Mouse (Mus musculus): ENCODE data around the gene Slc7a11. TPM values are rescaled to one million over a fixed set of nuclear protein-coding genes. Genes with fewer than 3 reads are reported as not detected.

Gene Slc7a11
- polyA plus RNA-seq, 2 experiments, result 0.15 TPM

GRCm38 (mm10) chr3:50324524-50324923 lies 118.9 kb downstream of the Slc7a11 start:
- no peaks in the 10 kb centered on the region for H3K9me3 ChIP-seq (ENCODE audit: control insufficient read depth, low read length)
- TF ChIP-seq CTCF (IDR thresholded peaks at IDR 0.05; ENCODE audit: low read depth), result no peak
- TF ChIP-seq EP300 (IDR thresholded peaks at IDR 0.05; ENCODE audit: low read depth), result no peak
- H3K4me2 ChIP-seq (ENCODE audit: low read depth), result no peak overlapping the region
- no peak for DNase-seq (ENCODE audit: low read depth in 3 of 3, low spot score in 3 of 3)
- no peaks in the 10 kb centered on the region for H3K36me3 ChIP-seq (replicated peaks; ENCODE audit: control insufficient read depth, insufficient read depth, low read depth)
- H3K27ac ChIP-seq, result no peak overlapping the region
- H3K4me3 ChIP-seq (ENCODE audit: insufficient read depth in 1 of 2, low read depth in 2 of 2, low read length in 2 of 2), result no peak overlapping the region
- H3K27me3 ChIP-seq (ENCODE audit: control insufficient read depth, insufficient read depth, low read length), result no peaks in the 10 kb centered on the region
- no peak overlapping the region for H3K9ac ChIP-seq (replicated peaks)
- ATAC-seq (ENCODE audit: insufficient read depth), result no peak
- WGBS (ENCODE audit: insufficient replicate concordance), result 63% methylated on average over 8 of the region's 8 CpGs
- no peaks in the 10 kb centered on the region for H3K4me1 ChIP-seq (replicated peaks; ENCODE audit: control insufficient read depth in 2 of 2, insufficient read depth in 2 of 2, low read length in 1 of 2)

GRCm38 (mm10) chr3:50323881-50324280 lies 119.5 kb downstream of the Slc7a11 start:
- H3K27ac ChIP-seq, result no peak overlapping the region
- no peaks in the 10 kb centered on the region for H3K27me3 ChIP-seq (ENCODE audit: control insufficient read depth, insufficient read depth, low read length)
- TF ChIP-seq EP300 (IDR thresholded peaks at IDR 0.05; ENCODE audit: low read depth), result no peak
- no peak for TF ChIP-seq CTCF (IDR thresholded peaks at IDR 0.05; ENCODE audit: low read depth)
- H3K36me3 ChIP-seq (replicated peaks; ENCODE audit: control insufficient read depth, insufficient read depth, low read depth), result no peaks in the 10 kb centered on the region
- H3K4me2 ChIP-seq (ENCODE audit: low read depth), result no peak overlapping the region
- DNase-seq (ENCODE audit: low read depth in 3 of 3, low spot score in 3 of 3), result no peak
- H3K9ac ChIP-seq (replicated peaks), result no peak overlapping the region
- WGBS (ENCODE audit: insufficient replicate concordance), result 76% methylated on average over 7 of the region's 7 CpGs
- no peaks in the 10 kb centered on the region for H3K9me3 ChIP-seq (ENCODE audit: control insufficient read depth, low read length)
- H3K4me3 ChIP-seq (ENCODE audit: insufficient read depth in 1 of 2, low read depth in 2 of 2, low read length in 2 of 2), result no peak overlapping the region
- no peak for ATAC-seq (ENCODE audit: insufficient read depth)
- H3K4me1 ChIP-seq (replicated peaks; ENCODE audit: control insufficient read depth in 2 of 2, insufficient read depth in 2 of 2, low read length in 1 of 2), result no peaks in the 10 kb centered on the region

GRCm38 (mm10) chr3:50320862-50321261 lies 122.6 kb downstream of the Slc7a11 start:
- Histone ChIP-seq H3K4me2 (ENCODE audit: low read depth) (no peak overlapping the region), H3K36me3 (replicated peaks; ENCODE audit: control insufficient read depth, insufficient read depth, low read depth) (no peaks in the 10 kb centered on the region), H3K27ac (no peak overlapping the region), H3K9me3 (ENCODE audit: control insufficient read depth, low read length) (no peaks in the 10 kb centered on the region), H3K4me1 (replicated peaks; ENCODE audit: control insufficient read depth in 2 of 2, insufficient read depth in 2 of 2, low read length in 1 of 2) (no peaks in the 10 kb centered on the region), H3K27me3 (ENCODE audit: control insufficient read depth, insufficient read depth, low read length) (no peaks in the 10 kb centered on the region), H3K4me3 (ENCODE audit: insufficient read depth in 1 of 2, low read depth in 2 of 2, low read length in 2 of 2) (no peak overlapping the region), H3K9ac (replicated peaks) (no peak overlapping the region)
- DNase-seq (ENCODE audit: low read depth in 3 of 3, low spot score in 3 of 3), result no peak
- TF ChIP-seq EP300 (IDR thresholded peaks at IDR 0.05; ENCODE audit: low read depth) (no peak), CTCF (IDR thresholded peaks at IDR 0.05; ENCODE audit: low read depth) (no peak)
- 28% methylated on average over 2 of the region's 2 CpGs for WGBS (ENCODE audit: insufficient replicate concordance)
- no peak for ATAC-seq (ENCODE audit: insufficient read depth)

- no peak for ATAC-seq (ENCODE audit: insufficient read depth)
- Histone ChIP-seq H3K4me3 (ENCODE audit: insufficient read depth in 1 of 2, low read depth in 2 of 2, low read length in 2 of 2) (no peak overlapping the region), H3K36me3 (replicated peaks; ENCODE audit: control insufficient read depth, insufficient read depth, low read depth) (no peaks in the 10 kb centered on the region), H3K27ac (no peak overlapping the region), H3K4me2 (ENCODE audit: low read depth) (no peak overlapping the region), H3K9ac (replicated peaks) (no peak overlapping the region), H3K9me3 (ENCODE audit: control insufficient read depth, low read length) (no peaks in the 10 kb centered on the region), H3K4me1 (replicated peaks; ENCODE audit: control insufficient read depth in 2 of 2, insufficient read depth in 2 of 2, low read length in 1 of 2) (no peaks in the 10 kb centered on the region), H3K27me3 (ENCODE audit: control insufficient read depth, insufficient read depth, low read length) (no peaks in the 10 kb centered on the region)
- WGBS (ENCODE audit: insufficient replicate concordance), result 46% methylated on average over 3 of the region's 3 CpGs
- no peak for DNase-seq (ENCODE audit: low read depth in 3 of 3, low spot score in 3 of 3)
- TF ChIP-seq CTCF (IDR thresholded peaks at IDR 0.05; ENCODE audit: low read depth) (no peak), EP300 (IDR thresholded peaks at IDR 0.05; ENCODE audit: low read depth) (no peak)
Observed at GRCm38 (mm10) chr3:50318074-50318473, 125.3 kb downstream of the Slc7a11 start.

GRCm38 (mm10) chr3:50313816-50314215 lies 129.6 kb downstream of the Slc7a11 start:
- H3K9me3 ChIP-seq (ENCODE audit: control insufficient read depth, low read length), result no peaks in the 10 kb centered on the region
- H3K27me3 ChIP-seq (ENCODE audit: control insufficient read depth, insufficient read depth, low read length), result no peaks in the 10 kb centered on the region
- TF ChIP-seq EP300 (IDR thresholded peaks at IDR 0.05; ENCODE audit: low read depth) (no peak), CTCF (IDR thresholded peaks at IDR 0.05; ENCODE audit: low read depth) (no peak)
- no peaks in the 10 kb centered on the region for H3K4me1 ChIP-seq (replicated peaks; ENCODE audit: control insufficient read depth in 2 of 2, insufficient read depth in 2 of 2, low read length in 1 of 2)
- ATAC-seq (ENCODE audit: insufficient read depth), result no peak
- H3K4me3 ChIP-seq (ENCODE audit: insufficient read depth in 1 of 2, low read depth in 2 of 2, low read length in 2 of 2), result no peak overlapping the region
- WGBS (ENCODE audit: insufficient replicate concordance), result 50% methylated on average over 3 of the region's 3 CpGs
- no peak for DNase-seq (ENCODE audit: low read depth in 3 of 3, low spot score in 3 of 3)
- H3K9ac ChIP-seq (replicated peaks), result no peak overlapping the region
- H3K4me2 ChIP-seq (ENCODE audit: low read depth), result no peak overlapping the region
- H3K27ac ChIP-seq, result no peak overlapping the region
- no peaks in the 10 kb centered on the region for H3K36me3 ChIP-seq (replicated peaks; ENCODE audit: control insufficient read depth, insufficient read depth, low read depth)

Measured in liver, embryonic 14.5 days (tissue).